Mouse (Mus musculus): ENCODE results near the gene Gmpr2.

- TF ChIP-seq POLR2A (IDR thresholded peaks at IDR 0.05; ENCODE audit: insufficient read depth, low read depth, low read length) = no peak
- TF ChIP-seq EP300 (IDR thresholded peaks at IDR 0.05; ENCODE audit: insufficient read depth, low read depth, low read length) = no peak
Observed at GRCm38 (mm10) chr14:55714893-55715292, 43.2 kb downstream of the Gmpr2 start.

Data from heart, adult 2 months (tissue).